Mouse (Mus musculus) cerebellum, adult 8-10 months (tissue): ENCODE data around the gene Cyp1a1.

ENCODE experiments used
- DNase-seq: peaks from one replicate; pipeline ENCODE4 v3.0.0; 2022

Cyp1a1 gene

DNA sequence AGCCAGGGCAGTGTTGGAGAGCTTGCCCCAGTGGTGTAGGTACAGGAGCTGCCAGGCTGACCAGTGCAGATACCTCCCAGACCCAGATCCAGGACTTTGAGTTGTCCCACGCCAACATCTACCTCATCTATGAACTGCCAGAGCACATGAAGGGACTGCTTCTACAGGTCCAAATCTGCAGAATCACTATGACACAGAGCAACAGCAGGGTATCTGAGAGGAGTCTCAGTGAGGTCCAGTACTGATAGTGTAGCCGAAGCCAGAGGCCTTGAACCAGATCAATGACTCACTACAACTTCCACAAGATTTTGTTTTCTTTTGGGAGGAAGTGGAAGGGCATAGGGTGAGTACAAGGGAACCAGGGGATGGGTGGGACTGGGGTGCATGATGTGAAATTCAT lies at the start of gene Cyp1a1:
Cyp1a1 (plus strand) TSS at position 178 of the 400 bp plus-strand sequence.
- DNase-seq = no peak

DNA sequence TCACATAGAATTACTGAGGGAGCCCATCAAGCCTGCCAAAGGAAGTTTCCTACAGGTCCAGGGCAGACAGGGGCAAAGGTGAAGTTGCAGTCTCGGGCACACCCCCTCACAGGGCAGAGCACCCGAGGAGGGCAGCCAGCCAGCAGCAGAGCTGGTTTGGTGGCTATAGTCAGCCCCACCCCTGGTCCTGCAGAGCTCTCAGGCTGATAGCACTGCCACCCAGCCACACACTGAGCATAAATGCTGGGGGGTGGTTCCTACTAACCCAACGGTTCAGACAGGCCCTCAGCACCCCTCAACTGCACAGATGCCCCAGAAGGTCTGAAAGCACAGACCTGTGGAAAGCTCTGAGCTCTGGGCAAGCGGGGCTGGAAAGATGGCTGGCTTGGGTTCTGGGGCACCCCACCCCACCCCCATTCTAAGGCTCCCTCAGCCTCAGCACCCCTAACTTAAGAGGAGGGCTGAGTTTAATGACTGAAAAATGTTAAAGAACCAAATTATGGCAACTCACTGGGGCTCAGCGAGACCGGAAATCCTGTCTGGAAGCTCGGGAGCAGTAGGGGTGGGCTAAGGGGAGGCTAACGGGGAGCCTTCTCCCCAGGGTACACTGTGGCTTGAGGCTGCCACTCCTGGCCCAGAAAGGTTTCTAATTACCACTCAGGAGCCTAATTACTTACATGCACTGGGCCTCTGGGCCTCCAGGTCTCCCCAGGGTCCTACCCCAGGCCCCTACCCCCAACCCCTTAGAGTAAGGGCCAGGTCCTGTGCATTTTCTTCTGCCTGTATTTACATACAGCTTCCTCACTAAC lies 48.9 kb upstream of the Cyp1a1 start:
- no peak for DNase-seq

DNA sequence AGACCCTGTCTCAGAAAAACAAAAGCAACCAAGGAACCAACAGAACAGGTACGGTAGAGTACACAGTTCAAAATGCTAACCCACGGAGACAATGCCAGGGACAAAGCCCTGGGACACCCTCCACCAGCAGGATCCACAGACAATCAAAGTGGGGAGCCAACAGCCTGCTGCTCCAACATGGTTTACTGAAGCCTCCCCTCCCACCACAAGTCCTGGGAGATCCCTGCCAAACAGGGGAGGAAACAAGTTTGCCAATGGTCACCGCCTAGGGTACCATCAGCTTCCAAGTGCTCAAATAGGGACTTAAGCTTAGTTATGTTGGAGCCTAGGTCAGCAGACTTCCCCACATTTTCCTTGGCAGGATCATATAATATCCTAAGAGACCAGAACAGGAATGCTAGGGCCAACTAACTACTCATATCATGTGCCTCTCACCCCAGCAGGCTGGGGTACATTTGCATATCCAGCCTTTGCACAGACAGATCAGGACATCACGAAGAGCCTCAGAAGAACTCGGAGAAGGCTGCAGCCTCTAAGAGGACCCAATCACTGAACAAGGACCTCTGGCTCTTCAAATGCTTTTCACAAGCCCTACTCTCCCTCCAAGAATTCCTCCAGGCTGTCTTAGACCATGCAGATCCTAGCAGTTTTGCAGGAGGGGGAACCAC lies 47.9 kb upstream of the Cyp1a1 start:
- DNase-seq = no peak

DNA sequence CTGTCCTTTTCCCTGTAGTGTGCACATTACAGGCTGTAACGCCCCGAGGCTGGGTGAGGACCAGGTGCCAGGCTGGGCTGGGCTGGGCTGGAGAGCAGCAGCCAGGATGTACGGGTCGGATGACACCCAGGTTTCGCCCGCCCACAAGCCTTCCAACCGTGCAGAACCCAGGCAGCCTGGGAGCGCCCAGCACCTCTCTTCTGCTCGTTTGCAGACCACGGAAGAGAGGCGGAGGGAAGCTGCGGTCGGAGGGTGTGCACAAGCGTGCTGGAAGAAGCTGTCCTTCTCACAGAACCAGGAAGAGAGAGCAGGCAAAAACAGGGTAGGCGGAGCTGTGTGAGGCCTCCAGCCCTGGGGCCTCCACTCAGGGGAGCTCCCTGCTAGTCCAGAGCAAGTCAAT lies 47.3 kb upstream of the Cyp1a1 start:
- no peak for DNase-seq

DNA sequence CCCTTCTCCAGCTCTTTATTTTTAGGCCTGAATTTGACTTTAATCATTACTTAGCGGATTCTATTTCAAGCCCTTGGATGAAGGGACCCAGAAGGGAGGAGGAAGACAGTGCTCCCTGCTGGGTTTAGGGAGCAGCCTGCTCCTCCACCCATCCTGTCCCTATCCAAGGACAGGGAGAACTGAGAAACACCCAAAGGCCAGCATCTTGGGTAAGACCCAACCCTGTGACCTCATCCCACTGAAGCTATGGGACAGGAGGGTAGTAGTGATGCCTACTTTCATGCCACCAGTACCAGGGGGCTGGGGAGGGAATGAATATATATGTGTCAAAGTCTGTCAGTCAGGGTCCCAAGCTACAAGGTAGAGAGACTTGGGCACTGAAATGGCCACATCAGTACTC lies 46.7 kb upstream of the Cyp1a1 start:
- no peak for DNase-seq

DNA sequence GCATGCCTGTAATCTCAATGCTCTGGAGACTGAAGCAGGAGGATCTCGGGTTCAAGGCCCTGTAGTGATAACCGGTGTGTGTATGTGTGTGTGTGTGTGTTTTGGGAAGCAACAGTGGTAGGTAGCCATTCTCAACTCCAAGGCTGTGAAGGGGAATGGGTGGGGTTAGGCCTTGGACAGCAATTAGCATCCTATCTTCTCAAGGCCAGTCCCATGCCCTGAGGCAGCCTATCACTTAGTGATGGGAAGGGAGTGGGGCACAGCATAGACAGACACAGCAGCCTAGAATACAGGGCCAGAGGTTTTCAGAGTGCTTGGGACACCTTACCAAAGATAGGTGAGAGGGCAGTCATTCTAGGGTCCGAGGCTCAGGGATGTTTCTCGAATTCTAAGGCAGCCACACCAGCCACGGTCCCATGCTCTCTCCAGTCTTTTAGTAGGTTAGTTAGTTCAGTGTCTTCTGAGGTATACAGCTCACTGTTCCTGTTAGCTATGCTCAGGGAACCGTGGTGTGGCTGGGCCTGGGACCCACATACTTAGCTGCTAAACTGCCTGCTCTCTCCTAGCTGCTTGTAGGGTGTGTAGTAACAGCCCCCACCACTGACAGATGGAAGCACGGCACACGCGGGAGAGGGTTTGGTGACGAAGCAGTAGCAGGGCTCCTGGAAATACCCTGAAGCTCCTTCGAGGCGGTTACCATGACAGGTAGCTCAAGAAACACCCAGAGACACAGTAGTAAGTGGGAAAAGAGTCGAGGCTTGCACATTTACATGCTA lies 45.8 kb upstream of the Cyp1a1 start:
- DNase-seq = no peak

DNA sequence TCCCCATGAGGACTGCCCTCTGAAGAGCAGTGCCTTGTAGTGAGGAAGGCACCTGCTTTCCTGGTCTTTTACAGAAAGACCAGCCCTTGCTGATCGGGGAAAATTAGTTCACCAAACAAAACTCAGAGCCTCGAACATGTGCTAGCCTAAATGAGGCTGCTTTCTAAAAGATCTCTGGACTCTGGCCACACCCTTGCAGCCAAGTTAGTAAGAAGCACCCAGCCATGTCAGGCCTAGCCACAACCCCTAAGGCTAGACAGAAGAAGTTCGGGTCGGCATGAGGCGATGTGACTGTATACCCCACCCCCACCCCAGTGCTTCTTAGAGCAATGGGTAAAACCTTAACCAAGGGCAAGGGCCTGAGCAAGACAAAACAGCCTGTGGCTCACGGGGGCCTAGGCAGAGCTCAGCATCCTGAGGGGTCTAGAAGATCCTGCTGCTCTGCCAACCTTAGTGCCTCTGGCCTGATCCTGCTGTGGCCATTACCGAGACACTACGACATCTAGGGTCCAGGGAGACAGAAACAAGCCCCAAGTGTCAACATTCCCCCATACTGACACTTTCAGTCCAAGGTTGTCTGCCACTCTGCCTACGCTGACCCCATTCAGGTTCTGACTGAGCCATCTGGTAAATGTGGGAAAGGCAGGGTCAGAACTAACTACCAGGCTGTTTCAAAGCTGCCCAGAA lies 44.4 kb upstream of the Cyp1a1 start:
- DNase-seq = no peak

DNA sequence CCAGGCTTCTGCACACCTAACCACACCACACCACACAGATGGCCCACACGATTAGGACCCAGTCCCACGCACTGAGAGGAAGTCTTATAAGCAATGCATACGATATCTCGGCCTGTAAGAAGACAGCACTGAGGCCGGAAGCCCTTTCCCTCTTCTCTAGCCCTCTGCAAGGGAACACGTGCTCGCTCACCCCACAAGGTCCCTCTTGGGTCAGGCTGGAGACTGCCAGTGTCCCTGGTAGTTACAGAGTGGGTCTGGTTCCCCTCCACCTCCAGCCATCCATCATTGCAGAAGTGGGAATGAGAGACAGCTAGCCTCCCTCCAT lies 43.9 kb upstream of the Cyp1a1 start:
- DNase-seq = no peak

DNA sequence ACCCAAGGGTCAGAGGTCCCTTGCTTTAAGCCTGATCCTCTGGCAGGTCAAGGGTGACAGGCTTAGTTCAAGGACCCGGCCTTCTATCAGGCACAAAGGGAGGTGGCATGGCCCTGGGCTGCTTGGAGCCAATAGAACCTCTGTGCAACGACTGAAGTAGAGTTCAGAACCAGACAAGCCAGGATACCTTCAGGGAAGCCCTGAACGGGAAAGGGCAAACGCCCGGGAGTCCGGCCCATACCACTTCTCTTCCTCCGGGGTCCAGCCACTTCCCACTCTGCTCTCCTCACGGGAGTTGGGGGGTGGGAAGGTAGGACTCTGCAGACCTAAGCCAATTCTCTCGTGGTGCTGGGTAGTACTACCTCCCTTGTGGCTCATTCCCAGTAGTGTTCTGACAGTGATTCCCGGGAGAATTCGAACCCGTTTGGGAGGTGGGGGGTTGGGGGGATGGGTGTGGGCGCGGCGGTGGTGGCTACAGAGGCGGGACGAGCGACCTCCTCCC lies 43.2 kb upstream of the Cyp1a1 start:
- no peak for DNase-seq

DNA sequence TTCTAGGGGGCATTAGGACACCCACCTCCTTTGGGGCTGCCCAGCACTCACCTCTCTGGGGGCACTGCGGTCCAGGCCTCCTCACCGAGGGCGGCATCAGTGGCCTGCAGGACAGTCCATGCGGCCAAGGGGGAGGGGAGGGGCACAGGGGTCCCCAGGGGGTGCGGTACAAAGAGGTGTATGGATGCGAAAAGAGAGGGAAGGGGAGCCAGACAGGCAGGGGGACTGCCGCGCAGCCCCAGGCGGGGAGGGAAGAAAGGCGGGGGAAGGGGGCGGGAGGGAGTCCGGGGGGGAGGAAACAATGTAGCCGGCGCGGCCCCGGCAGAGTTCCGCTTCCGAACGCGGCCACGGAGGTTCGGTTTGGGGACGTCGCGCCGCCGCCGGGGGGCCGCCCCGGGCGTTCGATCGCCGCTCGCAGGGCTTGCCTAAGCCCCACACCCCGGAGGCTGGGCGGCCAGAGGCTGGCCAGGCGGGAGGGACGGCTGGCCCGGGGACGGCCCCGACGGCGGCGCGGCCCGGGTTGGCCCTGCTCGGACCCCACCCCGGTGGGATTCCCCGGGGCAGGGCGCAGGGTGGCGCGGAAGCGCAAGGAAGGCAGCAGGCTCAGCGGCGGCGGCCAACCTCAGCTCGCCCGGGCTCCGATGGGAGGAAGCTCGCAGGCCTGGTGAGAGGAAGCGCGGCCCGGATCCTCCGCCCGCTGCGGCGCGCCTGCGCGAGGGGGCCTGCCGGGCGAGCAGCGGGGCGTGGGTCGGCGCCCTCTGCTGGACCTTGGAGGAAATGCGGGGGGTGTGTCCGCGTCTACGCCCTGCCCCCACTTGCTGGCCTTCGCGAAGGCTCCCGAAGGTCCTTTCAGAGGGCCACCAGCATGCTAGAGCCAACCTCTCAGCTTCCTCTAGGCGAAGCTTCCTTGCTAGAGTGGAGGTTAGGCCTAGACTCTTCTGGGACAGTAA lies 42.5 kb upstream of the Cyp1a1 start:
- DNase-seq = peak; percentile 91

DNA sequence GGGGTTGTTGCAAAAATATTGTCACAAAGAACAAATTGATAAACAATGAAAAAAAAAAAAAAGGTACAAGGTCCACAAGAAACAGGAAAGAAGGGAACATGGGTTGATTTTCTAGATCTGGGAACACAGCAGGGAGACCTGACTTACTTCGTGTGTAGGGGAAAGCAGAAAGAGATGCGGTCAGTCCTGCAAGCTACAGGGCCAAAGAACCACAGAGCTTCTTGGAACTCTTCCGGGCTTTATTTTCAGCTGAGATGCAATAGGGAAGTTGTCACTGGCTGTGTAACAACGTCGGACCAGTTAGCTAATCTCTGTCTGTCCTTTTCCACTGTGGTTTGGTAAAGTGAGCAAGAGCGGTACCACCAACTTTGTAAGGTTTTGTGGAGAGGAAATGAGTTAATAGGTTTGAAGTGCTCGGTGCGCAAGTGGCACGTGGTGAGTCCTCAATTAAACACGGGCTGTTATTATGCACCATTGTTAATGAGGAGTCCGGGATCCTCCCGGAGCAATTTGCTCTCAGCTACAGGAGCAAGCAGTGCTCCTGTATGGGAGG lies 41.1 kb upstream of the Cyp1a1 start:
- no peak for DNase-seq

DNA sequence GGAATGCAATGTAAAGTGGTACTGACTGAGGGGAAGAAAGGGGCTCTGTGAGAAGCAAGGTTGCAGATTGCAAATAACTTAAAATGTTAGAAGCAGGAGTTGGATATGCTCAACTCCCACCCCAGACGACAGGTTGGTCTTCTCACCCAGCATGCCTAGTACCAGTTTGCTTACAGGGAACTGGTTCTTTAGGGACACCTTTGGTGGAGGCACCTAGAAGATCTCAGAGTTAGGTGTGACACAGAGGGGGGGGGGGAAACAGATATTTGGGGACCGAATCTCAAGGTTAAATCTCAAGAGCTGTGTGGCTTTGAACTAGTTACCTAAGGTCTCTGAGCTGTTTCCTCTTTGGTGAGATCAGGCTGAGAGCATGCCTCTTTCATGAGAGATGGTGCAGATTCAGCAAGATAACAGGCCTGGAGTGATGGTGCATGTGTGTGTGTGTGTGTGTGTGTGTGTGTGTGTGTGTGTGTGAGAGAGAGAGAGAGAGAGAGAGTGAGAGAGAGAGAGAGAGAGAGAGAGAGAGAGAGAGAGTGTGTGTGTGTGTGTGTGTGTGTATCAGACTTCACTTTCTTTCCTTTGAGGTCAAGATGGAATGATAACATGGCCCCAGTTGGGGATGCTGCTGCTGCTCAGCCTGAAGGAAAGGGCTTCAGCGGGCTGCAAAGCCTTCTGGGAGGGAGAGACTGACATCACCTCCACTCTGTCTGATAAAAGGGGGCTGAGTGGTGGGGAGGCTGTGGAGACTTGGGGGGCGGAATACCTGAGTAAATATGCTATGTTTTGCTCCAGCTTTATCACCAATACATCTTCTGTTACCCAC lies 40.2 kb upstream of the Cyp1a1 start:
- no peak for DNase-seq

DNA sequence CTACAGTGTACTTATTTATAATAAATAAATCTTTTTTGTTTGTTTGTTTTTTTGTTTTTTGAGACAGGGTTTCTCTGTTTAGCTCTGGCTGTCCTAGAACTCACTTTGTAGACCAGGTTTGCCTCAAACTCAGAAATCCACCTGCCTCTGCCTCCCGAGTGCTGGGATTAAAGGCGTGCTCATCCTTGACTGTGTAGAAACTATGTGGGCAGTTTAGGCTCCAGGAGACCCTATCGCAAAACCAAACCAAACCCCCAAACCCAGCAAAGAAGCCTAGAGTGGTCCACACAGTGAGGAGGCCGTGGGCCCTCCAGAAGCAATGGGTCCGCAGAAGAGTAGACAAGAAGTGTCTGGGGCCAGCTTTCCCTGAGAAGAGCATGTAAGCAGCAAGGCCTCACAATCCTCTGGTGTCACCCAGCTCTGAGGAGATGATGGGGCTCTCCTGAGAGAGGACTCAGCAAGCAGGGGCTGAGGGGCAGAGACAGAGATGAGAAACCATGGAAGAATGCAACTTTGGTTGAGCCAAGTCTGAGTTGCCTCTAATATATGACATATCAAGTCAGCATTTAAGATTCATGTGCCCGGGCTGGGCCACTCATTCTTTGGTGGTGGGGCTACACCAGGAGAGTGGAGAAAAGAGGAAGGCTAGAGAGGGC lies 37.5 kb upstream of the Cyp1a1 start:
- DNase-seq = no peak

DNA sequence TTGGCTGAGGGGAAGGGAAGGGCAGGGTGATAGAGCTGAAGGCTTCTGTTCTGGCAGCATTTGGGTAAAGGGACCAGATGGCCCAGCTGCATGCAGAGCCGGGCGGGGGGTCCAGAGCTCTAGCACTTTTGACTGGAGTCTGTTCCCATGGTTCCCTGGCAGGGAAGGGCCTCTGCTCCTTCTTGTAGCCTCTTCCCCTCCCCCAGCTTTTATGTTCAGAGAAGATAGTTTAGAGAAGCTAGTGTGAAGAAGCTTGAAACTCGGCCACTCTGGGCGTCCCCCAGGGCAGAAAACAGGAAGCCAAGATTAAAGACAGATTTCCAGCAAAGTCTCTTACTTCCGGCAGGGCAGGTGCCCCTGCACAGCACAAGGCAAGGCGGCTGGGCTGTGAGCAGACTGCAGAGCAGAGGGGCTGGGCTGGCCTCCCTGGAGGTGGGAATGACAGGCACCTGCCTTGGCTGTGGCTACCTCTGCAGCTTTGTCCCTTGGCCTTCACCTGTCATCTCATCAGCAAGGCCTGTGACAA lies 36.9 kb upstream of the Cyp1a1 start:
- DNase-seq = no peak

DNA sequence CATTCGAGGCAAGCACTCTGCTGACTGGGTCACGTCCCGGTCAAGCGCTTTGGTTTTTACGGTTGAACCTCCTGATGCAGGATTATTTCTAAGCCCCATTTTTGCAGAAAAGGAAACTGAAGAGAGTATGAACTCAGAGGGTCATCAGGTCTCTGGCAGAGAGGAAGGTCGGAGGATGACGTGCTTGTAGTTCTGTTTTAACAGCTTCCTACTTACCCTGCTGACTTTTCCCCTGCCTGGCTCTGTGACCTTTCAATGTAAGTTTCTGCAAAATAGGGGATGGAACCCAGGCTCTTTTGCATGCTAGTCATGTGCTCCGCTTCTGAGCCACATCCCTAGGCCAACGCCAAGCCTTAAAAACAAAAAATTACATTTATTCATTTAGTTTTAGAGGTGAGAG lies 35.4 kb upstream of the Cyp1a1 start:
- DNase-seq = no peak

DNA sequence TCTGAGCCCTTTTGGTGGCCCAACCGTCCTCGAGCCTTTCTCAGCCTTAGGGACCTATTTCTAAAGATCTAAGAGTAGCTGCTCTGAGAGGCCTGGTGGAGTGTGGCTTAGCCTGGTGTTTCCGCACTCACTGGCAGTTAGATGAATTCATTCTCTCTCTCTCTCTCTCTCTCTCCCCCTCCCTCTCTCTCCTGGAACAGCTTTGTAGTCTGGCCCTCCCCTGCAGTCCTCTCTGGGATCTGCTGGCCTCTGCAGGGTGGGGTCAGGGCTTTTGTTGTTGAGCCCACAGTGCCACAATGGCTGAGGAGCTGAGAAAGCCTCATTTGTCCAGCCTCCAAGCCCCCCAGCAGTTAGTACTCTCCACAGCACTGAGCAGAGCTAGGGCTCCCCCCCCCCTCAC lies 34.9 kb upstream of the Cyp1a1 start:
- no peak for DNase-seq

DNA sequence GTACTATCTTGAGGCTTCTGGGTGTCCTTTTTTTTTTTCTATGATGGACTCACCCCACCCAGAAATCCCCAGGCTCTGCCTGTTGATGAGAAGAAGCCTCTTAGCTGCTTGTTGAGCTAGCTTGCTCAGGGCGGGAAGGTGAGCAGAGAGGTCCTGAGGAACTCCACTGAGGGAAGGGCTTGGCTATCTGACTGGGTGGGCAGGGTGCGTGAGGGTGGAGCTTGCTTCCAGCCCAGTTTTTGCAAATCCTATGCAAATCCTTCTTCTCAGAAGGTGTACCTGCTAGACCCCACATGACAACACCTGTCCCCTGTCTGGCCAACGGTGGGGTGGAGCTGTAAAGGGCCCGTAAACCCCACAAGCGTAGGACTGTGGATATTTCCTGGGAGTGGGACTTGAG lies 34.4 kb upstream of the Cyp1a1 start, which contains the start of gene Csk:
Csk (minus strand) TSS at position 349 of the 400 bp plus-strand sequence.
- no peak for DNase-seq

DNA sequence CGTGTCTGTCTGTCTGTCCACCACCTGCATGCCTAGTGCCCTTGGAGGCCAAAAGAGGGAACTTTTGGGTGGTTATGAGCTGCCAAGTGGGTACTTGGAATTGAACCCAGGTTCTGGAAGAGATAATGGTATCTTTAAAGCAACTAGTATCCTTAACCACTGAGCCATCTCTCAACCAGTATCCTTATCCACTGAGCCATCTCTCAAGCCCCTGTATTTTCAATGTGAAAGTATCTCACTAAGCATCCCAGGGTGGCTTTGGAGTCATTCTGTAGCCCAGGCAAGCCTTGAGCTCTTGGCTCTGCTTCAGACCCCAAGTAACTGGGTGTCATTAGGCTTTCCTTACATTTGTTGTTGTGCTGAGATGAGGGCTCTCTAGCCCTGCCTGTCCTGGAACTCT lies 32.8 kb upstream of the Cyp1a1 start:
- DNase-seq = no peak

DNA sequence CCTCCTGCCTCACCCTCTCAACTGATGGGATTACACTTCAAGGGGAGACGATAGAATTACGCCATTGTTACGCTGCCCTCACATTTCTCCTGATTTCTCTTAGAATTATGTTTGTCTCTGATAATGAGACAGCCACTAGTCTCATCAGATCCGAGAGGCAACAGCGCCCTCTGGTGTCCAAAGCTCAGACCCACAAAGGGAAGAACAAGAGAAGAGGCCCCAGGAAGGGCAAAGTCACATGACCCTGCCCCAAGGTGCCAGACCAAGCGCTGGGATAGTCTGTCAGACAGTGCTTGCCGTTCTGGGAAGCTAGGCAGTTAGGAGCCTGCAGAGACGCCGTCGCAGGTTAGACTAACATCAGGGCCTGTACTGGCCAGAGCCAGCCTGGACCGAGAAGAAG lies 32.0 kb upstream of the Cyp1a1 start:
- peak; percentile 95 for DNase-seq
